Mouse (Mus musculus): ENCODE measurements around the gene Prdm15. TPM values are rescaled to one million over a fixed set of nuclear protein-coding genes. Genes with fewer than 3 reads are reported as not detected.

The Prdm15 gene
- polyA plus RNA-seq, 1 experiment from 2014 or later = 9.4 TPM

GRCm38 (mm10) chr16:97763990-97764340 is 87.7 kb downstream of the Prdm15 start:
- H3K4me3 ChIP-seq (ENCODE audit: low read depth, low read length) = peak overlapping the region; percentile 48
- peaks cover 48% of the 10 kb centered on the region for H3K27me3 ChIP-seq (replicated peaks; ENCODE audit: control insufficient read depth, insufficient read depth, low read length)
- no peaks in the 10 kb centered on the region for H3K9me3 ChIP-seq (ENCODE audit: control insufficient read depth, low read length)
- H3K4me1 ChIP-seq (ENCODE audit: control insufficient read depth, insufficient read depth, low read length) = no peaks in the 10 kb centered on the region
- DNase-seq (ENCODE audit: low spot score) = no peak
- H3K36me3 ChIP-seq (ENCODE audit: control insufficient read depth, insufficient read depth, low read length) = no peaks in the 10 kb centered on the region
- H3K27ac ChIP-seq (replicated peaks; ENCODE audit: low read depth, low read length) = no peak overlapping the region
- peak overlapping the region; percentile 66; the same call in 1 of the 2 replicates for H3K9ac ChIP-seq (ENCODE audit: low read depth, low read length)
- 10% methylated on average over 13 of the region's 13 CpGs for WGBS
- no peak for ATAC-seq (ENCODE audit: low read depth)
- H3K4me2 ChIP-seq (ENCODE audit: low read depth, low read length) = peak overlapping the region; percentile 69

- Histone ChIP-seq H3K4me3 (ENCODE audit: low read depth, low read length) (peak within 1 kb of the TSS; percentile 48), H3K36me3 (ENCODE audit: control insufficient read depth, insufficient read depth, low read length) (no peaks in the 10 kb centered on the region), H3K4me2 (ENCODE audit: low read depth, low read length) (peak within 1 kb of the TSS; percentile 69), H3K9me3 (ENCODE audit: control insufficient read depth, low read length) (no peaks in the 10 kb centered on the region), H3K9ac (ENCODE audit: low read depth, low read length) (peak within 1 kb of the TSS; percentile 66), H3K4me1 (ENCODE audit: control insufficient read depth, insufficient read depth, low read length) (no peaks in the 10 kb centered on the region), H3K27me3 (replicated peaks; ENCODE audit: control insufficient read depth, insufficient read depth, low read length) (peaks cover 48% of the 10 kb centered on the region), H3K27ac (replicated peaks; ENCODE audit: low read depth, low read length) (peak within 1 kb of the TSS; percentile 39; the same call in 1 of the 2 replicates)
- DNase-seq (ENCODE audit: low spot score) = peak; percentile 80
- under 1% methylated on average over 60 of the region's 88 CpGs for WGBS
- ATAC-seq (ENCODE audit: low read depth) = peak; percentile 92
Measured at GRCm38 (mm10) chr16:97763061-97763989, 88.3 kb downstream of the Prdm15 start, which contains the start of gene Ripk4. Gene Ripk4 (minus strand): TSS chr16:97763787.

GRCm38 (mm10) chr16:97761782-97762181 is 89.9 kb downstream of the Prdm15 start:
- Histone ChIP-seq H3K9me3 (ENCODE audit: control insufficient read depth, low read length) (no peaks in the 10 kb centered on the region), H3K4me1 (ENCODE audit: control insufficient read depth, insufficient read depth, low read length) (no peaks in the 10 kb centered on the region), H3K4me3 (ENCODE audit: low read depth, low read length) (peak overlapping the region; percentile 48), H3K9ac (ENCODE audit: low read depth, low read length) (peak overlapping the region; percentile 28; the same call in 1 of the 2 replicates), H3K4me2 (ENCODE audit: low read depth, low read length) (peak overlapping the region; percentile 69), H3K36me3 (ENCODE audit: control insufficient read depth, insufficient read depth, low read length) (no peaks in the 10 kb centered on the region), H3K27me3 (replicated peaks; ENCODE audit: control insufficient read depth, insufficient read depth, low read length) (peaks cover 48% of the 10 kb centered on the region), H3K27ac (replicated peaks; ENCODE audit: low read depth, low read length) (peak overlapping the region; percentile 21; the same call in 1 of the 2 replicates)
- DNase-seq (ENCODE audit: low spot score) = no peak
- no peak for ATAC-seq (ENCODE audit: low read depth)
- WGBS = 39% methylated on average over 2 of the region's 2 CpGs

- WGBS = 48% methylated on average over 3 of the region's 3 CpGs
- Histone ChIP-seq H3K27me3 (replicated peaks; ENCODE audit: control insufficient read depth, insufficient read depth, low read length) (peaks cover 35% of the 10 kb centered on the region), H3K9me3 (ENCODE audit: control insufficient read depth, low read length) (no peaks in the 10 kb centered on the region), H3K36me3 (ENCODE audit: control insufficient read depth, insufficient read depth, low read length) (no peaks in the 10 kb centered on the region), H3K9ac (ENCODE audit: low read depth, low read length) (no peak overlapping the region), H3K4me2 (ENCODE audit: low read depth, low read length) (no peak overlapping the region), H3K4me3 (ENCODE audit: low read depth, low read length) (no peak overlapping the region), H3K27ac (replicated peaks; ENCODE audit: low read depth, low read length) (0 out of 2 replicates have a peak overlapping the region, but pooled peaks have one; percentile 39), H3K4me1 (ENCODE audit: control insufficient read depth, insufficient read depth, low read length) (no peaks in the 10 kb centered on the region)
- DNase-seq (ENCODE audit: low spot score) = peak; percentile 79
- peak; percentile 48 for ATAC-seq (ENCODE audit: low read depth)
Measured at GRCm38 (mm10) chr16:97759681-97760080, 92.0 kb downstream of the Prdm15 start.

GRCm38 (mm10) chr16:97758288-97758687 is 93.4 kb downstream of the Prdm15 start:
- WGBS = 76% methylated on average over 2 of the region's 2 CpGs

GRCm38 (mm10) chr16:97756460-97756859 is 95.2 kb downstream of the Prdm15 start:
- DNase-seq (ENCODE audit: low spot score) (no peak), ATAC-seq (ENCODE audit: low read depth) (no peak)
- Histone ChIP-seq H3K9me3 (ENCODE audit: control insufficient read depth, low read length) (no peaks in the 10 kb centered on the region), H3K4me2 (ENCODE audit: low read depth, low read length) (no peak overlapping the region), H3K9ac (ENCODE audit: low read depth, low read length) (no peak overlapping the region), H3K27ac (replicated peaks; ENCODE audit: low read depth, low read length) (no peak overlapping the region), H3K4me1 (ENCODE audit: control insufficient read depth, insufficient read depth, low read length) (no peaks in the 10 kb centered on the region), H3K4me3 (ENCODE audit: low read depth, low read length) (no peak overlapping the region), H3K27me3 (replicated peaks; ENCODE audit: control insufficient read depth, insufficient read depth, low read length) (peaks cover 2% of the 10 kb centered on the region), H3K36me3 (ENCODE audit: control insufficient read depth, insufficient read depth, low read length) (no peaks in the 10 kb centered on the region)
- WGBS = 51% methylated on average over 2 of the region's 2 CpGs

More at GRCm38 (mm10) chr16:97758288-97758687, 93.4 kb downstream of the Prdm15 start:
- no peak for ATAC-seq (ENCODE audit: low read depth)
- H3K4me1 ChIP-seq (ENCODE audit: control insufficient read depth, insufficient read depth, low read length) = no peaks in the 10 kb centered on the region
- no peak for DNase-seq (ENCODE audit: low spot score)
- no peak overlapping the region for H3K4me3 ChIP-seq (ENCODE audit: low read depth, low read length)
- H3K9me3 ChIP-seq (ENCODE audit: control insufficient read depth, low read length) = no peaks in the 10 kb centered on the region
- no peaks in the 10 kb centered on the region for H3K36me3 ChIP-seq (ENCODE audit: control insufficient read depth, insufficient read depth, low read length)
- H3K9ac ChIP-seq (ENCODE audit: low read depth, low read length) = no peak overlapping the region
- H3K27me3 ChIP-seq (replicated peaks; ENCODE audit: control insufficient read depth, insufficient read depth, low read length) = peaks cover 21% of the 10 kb centered on the region
- H3K4me2 ChIP-seq (ENCODE audit: low read depth, low read length) = no peak overlapping the region
- H3K27ac ChIP-seq (replicated peaks; ENCODE audit: low read depth, low read length) = no peak overlapping the region

GRCm38 (mm10) chr16:97752316-97752941 is 99.2 kb downstream of the Prdm15 start:
- Histone ChIP-seq H3K27me3 (replicated peaks; ENCODE audit: control insufficient read depth, insufficient read depth, low read length) (no peaks in the 10 kb centered on the region), H3K36me3 (ENCODE audit: control insufficient read depth, insufficient read depth, low read length) (no peaks in the 10 kb centered on the region), H3K27ac (replicated peaks; ENCODE audit: low read depth, low read length) (no peak overlapping the region), H3K4me1 (ENCODE audit: control insufficient read depth, insufficient read depth, low read length) (no peaks in the 10 kb centered on the region), H3K4me3 (ENCODE audit: low read depth, low read length) (no peak overlapping the region), H3K9me3 (ENCODE audit: control insufficient read depth, low read length) (no peaks in the 10 kb centered on the region), H3K9ac (ENCODE audit: low read depth, low read length) (no peak overlapping the region), H3K4me2 (ENCODE audit: low read depth, low read length) (no peak overlapping the region)
- DNase-seq (ENCODE audit: low spot score) (no peak), ATAC-seq (ENCODE audit: low read depth) (no peak)
- 72% methylated on average over 3 of the region's 3 CpGs for WGBS

GRCm38 (mm10) chr16:97751884-97752283 is 99.8 kb downstream of the Prdm15 start:
- DNase-seq (ENCODE audit: low spot score) (peak; percentile 88), ATAC-seq (ENCODE audit: low read depth) (peak; percentile 83)
- H3K27me3 ChIP-seq (replicated peaks; ENCODE audit: control insufficient read depth, insufficient read depth, low read length) = no peaks in the 10 kb centered on the region
- H3K9ac ChIP-seq (ENCODE audit: low read depth, low read length) = no peak overlapping the region
- no peaks in the 10 kb centered on the region for H3K9me3 ChIP-seq (ENCODE audit: control insufficient read depth, low read length)
- H3K4me2 ChIP-seq (ENCODE audit: low read depth, low read length) = no peak overlapping the region
- 72% methylated on average over 8 of the region's 8 CpGs for WGBS
- no peak overlapping the region for H3K4me3 ChIP-seq (ENCODE audit: low read depth, low read length)
- H3K27ac ChIP-seq (replicated peaks; ENCODE audit: low read depth, low read length) = no peak overlapping the region
- no peaks in the 10 kb centered on the region for H3K36me3 ChIP-seq (ENCODE audit: control insufficient read depth, insufficient read depth, low read length)
- no peaks in the 10 kb centered on the region for H3K4me1 ChIP-seq (ENCODE audit: control insufficient read depth, insufficient read depth, low read length)

All from embryonic facial prominence, embryonic 14.5 days (tissue).